Mouse (Mus musculus) liver, adult 2 months (tissue): Measurements from ENCODE around the gene Dnmt3b.
"Not testable (repeated sequence)": the region's sequence is repeated elsewhere in the genome, so short reads cannot be mapped to it uniquely, and the experiment has no call there.

Experiments used
- CTCF ChIP-seq: fragments of 200-500 bp; IDR thresholded peaks from 2 replicates; pipeline ENCODE4 v1.5.1; 2011; ENCODE audit warnings: low read depth, low read length, control low read depth
- POLR2A ChIP-seq: fragments of 200-500 bp; IDR thresholded peaks from 2 replicates; pipeline ENCODE4 v1.6.1; 2011; ENCODE audit warnings: low read length, control low read depth; ENCODE audit not compliant: insufficient read depth; ENCODE audit errors: extremely low read depth

GRCm38 (mm10) chr2:153717861-153718260 lies 68.6 kb downstream of the Dnmt3b start:
- TF ChIP-seq CTCF, POLR2A: not testable (repeated sequence)
